Mouse (Mus musculus) forelimb bud, embryonic 11.5 days (tissue): Measurements from ENCODE around the gene Slu7.

Experiments used
- DNase-seq: peaks from one replicate; pipeline ENCODE4 v3.0.0-alpha.2; 2012; ENCODE audit warnings: low read depth, low spot score

Slu7 gene

DNA sequence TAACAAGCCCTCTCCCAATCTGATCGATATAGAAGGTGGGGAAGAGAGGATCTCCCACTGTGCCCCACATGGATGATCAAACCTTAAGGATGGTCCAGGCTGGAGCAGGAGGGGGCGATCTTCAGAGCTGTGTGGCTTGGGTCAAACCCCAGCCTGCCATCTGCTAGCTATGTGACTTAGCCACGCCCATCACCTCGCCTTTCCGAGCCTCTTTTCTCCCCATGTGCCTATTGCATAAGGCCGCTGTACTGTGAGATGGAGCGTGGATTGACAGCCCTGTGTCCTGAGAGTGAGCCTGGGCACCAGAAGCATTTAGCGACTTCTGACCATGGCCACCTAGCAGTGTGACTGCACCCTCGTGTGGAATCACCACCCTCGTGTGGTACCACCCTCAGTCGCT, 51.1 kb downstream of the Slu7 start:
- no peak for DNase-seq

DNA sequence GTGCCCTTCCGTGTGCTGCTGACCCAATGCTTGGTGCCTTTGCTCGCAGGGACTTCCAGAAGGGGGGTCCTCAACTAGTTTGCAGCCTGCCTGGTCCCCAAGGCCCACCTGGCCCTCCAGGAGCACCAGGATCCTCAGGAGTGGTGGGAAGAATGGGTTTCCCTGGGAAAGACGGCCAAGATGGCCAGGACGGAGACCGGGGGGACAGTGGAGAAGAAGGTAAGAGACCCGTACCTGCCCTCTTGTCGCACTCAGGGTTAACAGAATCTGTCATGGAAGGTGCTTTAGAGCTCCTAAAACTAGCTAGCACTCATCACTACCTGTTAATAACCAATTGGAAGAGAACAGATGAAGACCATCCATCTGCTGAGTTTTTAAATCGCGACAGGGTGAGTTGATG, 52.3 kb downstream of the Slu7 start:
- no peak for DNase-seq

DNA sequence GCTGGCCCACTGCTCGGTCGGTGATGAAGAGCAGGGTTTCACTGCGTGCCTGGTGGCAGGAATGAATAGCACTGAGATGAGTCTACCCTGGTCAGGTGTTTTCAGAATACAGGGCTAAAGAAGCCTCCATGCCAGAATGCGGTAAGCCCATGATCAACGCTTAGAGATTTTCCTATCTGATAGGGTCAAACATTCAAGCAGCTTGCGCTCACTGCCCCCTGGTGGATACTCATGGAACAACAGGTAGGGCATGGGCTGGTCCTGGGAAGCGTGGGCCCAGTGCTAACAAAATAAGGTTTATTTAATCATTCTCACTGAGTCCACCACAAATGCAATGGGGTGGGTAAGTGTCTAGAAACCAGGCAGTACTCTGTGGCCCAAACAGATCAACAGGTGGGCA, 59.1 kb downstream of the Slu7 start:
- DNase-seq, result peak; percentile 72

GRCm38 (mm10) chr11:43493815-43494409, 60.4 kb downstream of the Slu7 start:
- DNase-seq, result peak; percentile 86

DNA sequence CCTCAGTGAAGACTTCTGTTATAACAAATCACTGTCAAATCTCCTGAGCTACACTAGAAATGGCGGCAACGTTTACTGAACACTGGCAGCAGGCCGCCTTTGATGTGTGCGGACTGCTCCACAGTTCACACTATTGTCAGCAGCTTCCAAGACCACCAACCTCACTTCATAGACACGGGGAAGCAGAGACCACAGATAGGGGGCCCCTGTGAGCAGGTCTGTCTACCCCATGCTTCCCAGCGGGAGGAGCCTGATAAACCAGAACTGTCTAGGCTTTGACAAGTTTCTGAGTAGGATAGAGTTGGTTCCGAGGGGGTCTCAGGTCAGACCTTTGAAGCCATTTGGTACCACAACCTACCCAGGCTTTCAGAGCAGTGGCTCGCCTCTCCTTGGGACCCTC, 61.5 kb downstream of the Slu7 start:
- no peak for DNase-seq

DNA sequence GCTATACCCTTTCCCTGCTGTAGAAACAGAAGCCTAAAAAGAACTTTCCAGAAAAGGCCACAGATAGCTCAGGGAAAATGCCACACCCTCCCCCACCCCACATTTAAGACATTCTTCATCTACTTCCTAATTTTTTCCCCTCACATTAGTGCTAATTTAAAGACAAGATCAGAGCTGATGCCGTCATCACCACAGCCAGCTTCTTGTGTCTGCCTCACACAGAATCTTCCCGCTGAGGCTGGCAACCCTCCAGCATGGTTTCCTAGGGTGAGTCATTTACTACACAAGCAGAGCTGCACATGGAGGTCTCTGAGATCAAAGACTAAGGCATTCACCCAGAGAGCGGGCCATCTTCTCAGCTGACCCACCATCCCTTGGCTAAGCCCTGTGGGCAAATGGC, 62.0 kb downstream of the Slu7 start:
- DNase-seq, result no peak
